Mouse (Mus musculus) G1E (cell line): ENCODE data around the gene Armh4. TPM values are rescaled to one million over a fixed set of nuclear protein-coding genes. Genes with fewer than 3 reads are reported as not detected.

Experiments
- ATAC-seq: 2 replicates; pipeline ENCODE4 v1.8.0; 2016; ENCODE audit warnings: mild to moderate bottlenecking; ENCODE audit not compliant: insufficient number of reproducible peaks, poor library complexity, low FRiP score, severe bottlenecking; ENCODE audit errors: extremely low read depth
- DNase-seq: peaks from one replicate; pipeline ENCODE4 v3.0.0; 2012; ENCODE audit warnings: low spot score
- H3K27me3 ChIP-seq: 2 replicates; pipeline ENCODE4 v1.6.1; 2012; ENCODE audit warnings: mild to moderate bottlenecking, low read length, inconsistent platforms; ENCODE audit not compliant: insufficient read depth
- H3K36me3 ChIP-seq: replicated peaks from 2 replicates; pipeline ENCODE3; 2012; ENCODE audit warnings: mild to moderate bottlenecking, inconsistent platforms
- H3K4me1 ChIP-seq: 2 replicates; pipeline ENCODE4 v1.6.1; 2012; ENCODE audit warnings: low read depth, low read length, inconsistent platforms, mixed read lengths; ENCODE audit not compliant: insufficient read depth
- H3K4me3 ChIP-seq: 2 replicates; pipeline ENCODE4 v1.5.1; 2012; ENCODE audit warnings: low read depth, mild to moderate bottlenecking, inconsistent platforms, low read length, moderate library complexity, mixed read lengths
- H3K9me3 ChIP-seq: replicated peaks from 2 replicates; pipeline ENCODE4 v1.6.1; 2012; ENCODE audit warnings: inconsistent platforms
- CTCF ChIP-seq: IDR thresholded peaks from 2 replicates; pipeline ENCODE4 v1.5.1; 2012; ENCODE audit warnings: low read depth, low read length, inconsistent platforms, mixed read lengths
- GATA1 ChIP-seq: IDR thresholded peaks from 2 replicates; pipeline ENCODE4 v1.6.1; 2012; ENCODE audit warnings: borderline replicate concordance, low read length, inconsistent platforms, mixed read lengths
- GATA2 ChIP-seq: IDR thresholded peaks from 2 replicates; pipeline ENCODE4 v1.6.1; 2012; ENCODE audit warnings: low read depth, low read length, inconsistent platforms, borderline replicate concordance
- POLR2AphosphoS5 ChIP-seq: IDR thresholded peaks from 2 replicates; pipeline ENCODE4 v1.6.1; 2012; ENCODE audit warnings: low read depth, low read length, inconsistent platforms; ENCODE audit not compliant: insufficient replicate concordance
- TAL1 ChIP-seq: conservative IDR thresholded peaks from 2 replicates; pipeline ENCODE4 v1.6.1; 2012; ENCODE audit warnings: low read depth, low read length, inconsistent platforms, mixed read lengths
- polyA plus RNA-seq: library from polyadenylated mRNA; stranded (reverse); fragments of >175 nt; gene quantifications from 2 replicates; pipeline ENCODE4 v1.2.3, GENCODE M21; 2012
- total RNA-seq, 2 experiments: library from RNA; stranded (forward) in 1 of 2; stranded (reverse) in 1 of 2; fragments of 200-1000 nt in 1 of 2; fragments of >200 nt in 1 of 2; fragmentation: Nextera tagmentation in 1 of 2; gene quantifications; 2 replicates each; pipeline ENCODE4 v1.2.3; 2014 to 2017

Gene Armh4
- total and polyA plus RNA-seq, 3 experiments = 0.16 TPM; not detected in 2

- H3K4me3 ChIP-seq = no peak overlapping the region
- no peak for ATAC-seq
- H3K36me3 ChIP-seq = no peaks in the 10 kb centered on the region
- DNase-seq = no peak
- no peaks in the 10 kb centered on the region for H3K27me3 ChIP-seq
- TF ChIP-seq GATA1 = no peak
- TF ChIP-seq POLR2AphosphoS5 = no peak
- TF ChIP-seq GATA2 = no peak
- no peak for TF ChIP-seq TAL1
- TF ChIP-seq CTCF = no peak
- no peaks in the 10 kb centered on the region for H3K4me1 ChIP-seq
- H3K9me3 ChIP-seq = 0 out of 2 replicates have a peak, but pooled peaks cover 3% of the 10 kb centered on the region
These were observed 44.6 kb downstream of the Armh4 start for GRCm38 (mm10) chr14:49738441-49739088.

GRCm38 (mm10) chr14:49733950-49734349, 49.2 kb downstream of the Armh4 start:
- TF ChIP-seq GATA1 (no peak), CTCF (no peak), GATA2 (no peak), POLR2AphosphoS5 (no peak), TAL1 (no peak)
- DNase-seq (no peak), ATAC-seq (no peak)
- Histone ChIP-seq H3K36me3 (no peaks in the 10 kb centered on the region), H3K4me1 (no peaks in the 10 kb centered on the region), H3K4me3 (no peak overlapping the region), H3K27me3 (no peaks in the 10 kb centered on the region), H3K9me3 (0 out of 2 replicates have a peak, but pooled peaks cover 3% of the 10 kb centered on the region)

GRCm38 (mm10) chr14:49723361-49724054, 59.7 kb downstream of the Armh4 start:
- Histone ChIP-seq H3K4me3 (no peak overlapping the region), H3K36me3 (no peaks in the 10 kb centered on the region), H3K9me3 (no peaks in the 10 kb centered on the region), H3K4me1 (no peaks in the 10 kb centered on the region), H3K27me3 (no peaks in the 10 kb centered on the region)
- ATAC-seq = no peak
- DNase-seq = no peak
- TF ChIP-seq GATA2 = no peak
- TF ChIP-seq TAL1 = no peak
- no peak for TF ChIP-seq CTCF
- TF ChIP-seq POLR2AphosphoS5 = no peak
- no peak for TF ChIP-seq GATA1

- H3K9me3 ChIP-seq = no peaks in the 10 kb centered on the region
- H3K36me3 ChIP-seq = no peaks in the 10 kb centered on the region
- H3K4me3 ChIP-seq = no peak overlapping the region
- TF ChIP-seq POLR2AphosphoS5 (no peak), GATA1 (no peak), TAL1 (no peak), GATA2 (no peak), CTCF (no peak)
- no peaks in the 10 kb centered on the region for H3K27me3 ChIP-seq
- H3K4me1 ChIP-seq = no peaks in the 10 kb centered on the region
- ATAC-seq (no peak), DNase-seq (no peak)
These were observed 60.4 kb downstream of the Armh4 start for GRCm38 (mm10) chr14:49722782-49723181.

GRCm38 (mm10) chr14:49721281-49721680, 61.9 kb downstream of the Armh4 start:
- Histone ChIP-seq H3K27me3 (no peaks in the 10 kb centered on the region), H3K9me3 (no peaks in the 10 kb centered on the region), H3K4me1 (no peaks in the 10 kb centered on the region), H3K4me3 (no peak overlapping the region), H3K36me3 (no peaks in the 10 kb centered on the region)
- TF ChIP-seq POLR2AphosphoS5 = no peak
- DNase-seq (no peak), ATAC-seq (no peak)

- ATAC-seq (no peak), DNase-seq (no peak)
- no peaks in the 10 kb centered on the region for H3K36me3 ChIP-seq
- H3K9me3 ChIP-seq = no peaks in the 10 kb centered on the region
- TF ChIP-seq TAL1 (no peak), POLR2AphosphoS5 (no peak), CTCF (no peak), GATA2 (no peak), GATA1 (no peak)
- H3K27me3 ChIP-seq = no peaks in the 10 kb centered on the region
- H3K4me3 ChIP-seq = no peak overlapping the region
- H3K4me1 ChIP-seq = no peaks in the 10 kb centered on the region
These were observed 63.5 kb downstream of the Armh4 start for GRCm38 (mm10) chr14:49719678-49720077.

GRCm38 (mm10) chr14:49711016-49711415, 72.2 kb downstream of the Armh4 start:
- no peaks in the 10 kb centered on the region for H3K4me1 ChIP-seq
- H3K36me3 ChIP-seq = no peaks in the 10 kb centered on the region
- ATAC-seq (no peak), DNase-seq (no peak)
- no peaks in the 10 kb centered on the region for H3K9me3 ChIP-seq
- no peak overlapping the region for H3K4me3 ChIP-seq
- H3K27me3 ChIP-seq = no peaks in the 10 kb centered on the region
- TF ChIP-seq GATA1 (no peak), TAL1 (no peak), POLR2AphosphoS5 (no peak), GATA2 (no peak), CTCF (no peak)
